Mouse (Mus musculus): ENCODE measurements around the gene Ccdc152.
A peak's percentile ranks its signal among the peaks of the same experiment; 100 is the strongest.

Ccdc152 gene

DNA sequence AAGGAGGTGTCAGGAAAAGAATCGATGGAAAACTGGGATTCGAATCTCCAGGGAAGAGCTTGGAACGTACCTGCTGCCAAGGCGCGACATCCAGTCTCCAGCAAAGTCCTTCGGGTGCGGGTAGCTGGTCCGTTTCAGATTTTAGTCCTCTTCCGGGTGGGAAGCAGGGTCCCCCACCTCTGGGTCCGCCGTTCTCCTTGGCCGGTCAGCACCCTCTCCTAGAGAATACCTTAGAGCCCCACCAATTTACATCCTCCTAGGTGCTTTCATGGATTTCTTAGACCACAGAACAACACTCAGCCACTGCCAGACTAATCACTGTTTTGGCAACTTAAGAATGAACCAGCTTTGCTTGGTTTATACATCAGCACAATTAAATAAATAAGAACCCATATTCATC lies at the start of gene Ccdc152:
Ccdc152 (minus strand) TSS at position 101 of the 400 bp plus-strand sequence.
- DNase-seq: no peak

DNA sequence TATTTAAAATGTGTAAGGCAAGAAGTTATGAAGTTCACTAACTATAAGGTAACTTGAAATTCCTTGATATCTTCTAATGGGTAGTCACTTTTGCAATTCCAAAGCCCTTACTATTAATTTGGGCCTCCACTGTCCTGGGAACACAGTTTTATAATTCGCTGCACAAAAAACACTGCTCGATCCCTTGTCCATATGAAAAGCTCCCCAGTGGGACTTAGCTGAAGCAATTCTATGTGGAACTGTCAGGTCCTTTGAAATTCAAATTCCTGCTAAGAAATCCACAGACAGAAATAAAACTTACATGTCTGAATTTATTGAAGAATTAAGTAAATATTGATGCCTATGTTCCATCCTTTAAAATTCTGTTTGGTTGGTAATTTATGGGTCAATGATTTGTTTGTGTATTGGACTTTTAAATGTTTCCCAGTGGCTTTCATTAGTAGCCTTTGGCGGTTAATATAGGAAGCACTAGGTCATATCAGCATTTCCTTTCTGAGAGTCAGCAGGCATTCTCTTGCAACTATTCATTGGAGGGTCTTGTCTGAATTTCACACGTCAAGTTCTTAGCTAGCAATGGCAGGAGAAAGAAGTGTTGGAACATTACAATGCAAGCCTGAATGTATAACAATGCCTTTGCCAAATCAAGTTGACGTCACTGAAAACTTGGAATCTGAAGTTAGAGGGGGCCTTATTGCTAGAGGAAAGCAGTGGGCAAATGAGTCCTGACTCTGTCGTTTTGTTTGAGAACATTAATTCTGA lies 46.2 kb upstream of the Ccdc152 start:
- peak; percentile 18 for DNase-seq

DNA sequence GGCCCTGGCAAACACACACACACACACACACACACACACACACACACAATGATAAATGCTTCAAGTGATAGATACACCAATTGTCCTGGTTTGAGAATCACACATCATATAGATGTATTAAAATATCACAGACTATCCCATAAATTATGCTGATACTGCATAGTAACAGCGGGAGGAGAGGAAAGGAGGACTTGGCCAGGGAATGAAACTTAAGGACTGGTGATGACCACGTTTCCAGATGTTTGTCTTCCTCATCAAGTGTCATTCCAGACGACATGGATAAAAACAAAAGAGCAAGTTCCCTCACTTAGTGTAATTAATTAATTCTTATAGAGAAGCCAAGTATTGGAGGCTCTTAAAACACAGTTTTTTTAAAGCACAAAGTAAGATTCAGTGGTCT lies 43.4 kb upstream of the Ccdc152 start:
- DNase-seq: peak; percentile 3

DNA sequence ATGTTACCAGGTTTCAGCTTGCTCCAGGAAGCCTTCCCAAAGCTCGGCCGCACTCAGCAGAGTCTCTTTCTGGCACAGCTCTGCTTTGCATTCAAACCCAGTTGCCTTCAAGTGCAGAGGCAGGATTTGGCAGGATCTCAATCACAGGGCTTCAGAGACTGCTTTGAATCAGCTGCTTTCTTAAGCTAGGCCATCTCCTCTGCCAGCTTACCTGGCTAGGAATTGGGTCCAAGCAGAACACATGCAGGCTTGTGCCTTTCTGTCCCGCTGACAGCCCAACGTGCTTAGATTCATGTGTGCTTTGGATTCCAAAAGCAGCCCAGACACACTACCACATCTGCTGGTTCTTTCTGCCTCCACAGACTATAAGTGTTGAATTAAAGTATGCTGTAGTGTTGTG lies 41.2 kb upstream of the Ccdc152 start:
- no peak for DNase-seq

DNA sequence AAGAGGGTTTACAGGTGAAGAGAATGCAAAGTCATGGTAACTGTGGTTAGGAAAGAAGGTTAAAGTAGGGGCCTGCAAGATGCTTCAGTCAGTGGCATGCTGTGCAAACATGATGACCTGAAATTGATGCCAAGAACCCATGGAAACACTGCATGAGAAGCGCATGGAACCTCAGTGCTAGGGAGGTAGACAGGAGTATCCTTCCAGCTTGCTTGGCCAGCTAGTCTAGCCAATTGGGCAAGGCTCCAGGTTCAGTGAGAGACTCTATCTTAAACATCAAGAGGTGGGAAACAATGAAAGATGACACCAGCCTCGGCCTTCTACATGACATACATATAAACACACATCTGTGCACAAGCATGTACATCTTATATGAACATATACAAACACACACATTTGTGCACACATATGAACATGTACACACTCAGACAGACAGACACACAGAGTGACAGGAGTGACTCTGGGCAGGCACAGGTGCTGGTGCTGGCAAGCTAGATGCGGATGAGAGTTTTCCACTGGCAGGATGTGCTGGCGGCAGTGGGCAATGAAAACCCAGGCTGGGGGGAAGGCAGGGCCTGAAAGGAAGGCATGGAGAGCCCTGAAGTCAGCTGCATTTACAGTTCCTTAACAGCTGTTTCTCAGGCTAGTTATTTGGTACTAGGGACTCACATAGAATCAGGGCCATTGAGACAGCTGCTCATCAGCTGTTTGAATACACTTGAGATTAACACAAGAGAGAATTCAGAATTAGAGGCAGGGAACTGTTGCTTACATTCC lies 38.7 kb upstream of the Ccdc152 start:
- DNase-seq: no peak

DNA sequence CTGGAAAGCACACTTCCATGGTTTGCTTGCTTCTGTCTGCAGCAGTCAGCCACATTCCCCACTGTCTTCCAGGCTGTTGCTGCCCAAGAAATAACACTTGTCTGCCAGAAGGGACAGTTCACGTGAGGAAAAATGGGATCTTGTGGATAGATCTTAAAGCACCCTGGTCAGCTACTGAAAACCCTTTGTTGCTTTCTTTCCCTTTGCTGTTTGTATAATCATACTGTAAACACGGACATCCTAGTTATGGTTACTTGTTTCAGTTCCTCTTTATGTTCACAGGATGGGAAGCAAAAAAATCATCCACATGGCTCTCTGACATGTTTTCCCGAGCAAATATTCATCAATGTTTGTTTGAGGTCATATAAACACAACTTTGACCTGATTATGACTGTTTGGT lies 36.5 kb upstream of the Ccdc152 start:
- DNase-seq: no peak

DNA sequence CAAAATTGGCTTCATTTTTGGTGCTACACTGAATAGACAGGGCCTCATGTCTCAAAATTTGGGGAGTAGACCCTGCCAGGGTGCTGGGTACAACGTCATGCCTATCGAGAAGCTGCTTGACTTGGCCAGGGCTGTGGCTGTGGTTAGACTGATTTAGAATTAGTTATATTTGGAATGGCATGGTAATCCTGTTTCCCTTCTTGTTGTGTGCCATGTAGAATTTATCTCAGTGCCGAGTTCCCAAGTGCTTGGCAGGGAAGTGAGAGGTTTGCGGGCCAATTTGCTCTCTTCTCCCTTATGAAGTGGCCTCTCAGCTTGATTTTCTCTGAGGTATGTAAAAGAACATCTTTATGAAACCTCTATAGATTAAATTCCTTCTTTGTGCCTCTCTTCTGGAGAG lies 29.2 kb upstream of the Ccdc152 start:
- DNase-seq: peak; percentile 94

DNA sequence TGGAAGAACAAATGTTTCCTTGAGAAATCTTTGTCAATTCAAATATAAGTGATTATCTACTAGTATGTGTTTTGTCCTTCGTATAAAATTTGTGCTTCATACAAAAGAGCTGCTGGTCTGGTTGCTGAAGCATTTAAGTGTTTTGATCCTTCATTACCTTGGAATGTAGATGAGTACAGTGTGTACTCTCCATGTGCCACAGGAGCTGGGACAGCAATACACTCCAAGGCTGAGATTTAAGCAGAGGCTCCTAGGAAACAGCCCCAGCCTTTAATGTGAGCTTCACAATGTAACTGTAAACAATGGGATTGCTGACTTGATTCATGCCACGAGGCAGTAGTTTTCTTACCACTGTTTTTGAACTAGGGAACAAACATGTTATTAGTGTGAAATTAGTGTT lies 28.5 kb upstream of the Ccdc152 start:
- DNase-seq: no peak

DNA sequence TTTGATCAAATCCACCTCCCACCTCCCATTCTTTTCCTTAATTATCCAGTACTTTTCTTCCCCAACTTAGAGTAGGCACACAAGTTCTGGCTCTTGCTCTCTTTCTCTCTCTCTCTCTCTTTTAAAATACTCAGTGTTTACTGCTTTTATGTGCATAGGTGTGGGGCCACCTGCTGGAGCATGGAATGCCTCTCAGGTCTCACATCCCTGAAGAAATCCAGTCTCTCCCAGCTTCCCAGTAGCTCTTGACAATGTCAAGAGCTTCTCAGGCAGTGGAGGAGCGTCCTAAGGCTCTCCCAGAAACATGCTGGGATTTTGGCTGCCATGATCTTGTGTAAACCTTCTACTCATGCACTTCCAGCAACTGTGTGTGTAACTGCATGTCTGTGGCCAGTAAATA lies 27.0 kb upstream of the Ccdc152 start:
- DNase-seq: no peak

DNA sequence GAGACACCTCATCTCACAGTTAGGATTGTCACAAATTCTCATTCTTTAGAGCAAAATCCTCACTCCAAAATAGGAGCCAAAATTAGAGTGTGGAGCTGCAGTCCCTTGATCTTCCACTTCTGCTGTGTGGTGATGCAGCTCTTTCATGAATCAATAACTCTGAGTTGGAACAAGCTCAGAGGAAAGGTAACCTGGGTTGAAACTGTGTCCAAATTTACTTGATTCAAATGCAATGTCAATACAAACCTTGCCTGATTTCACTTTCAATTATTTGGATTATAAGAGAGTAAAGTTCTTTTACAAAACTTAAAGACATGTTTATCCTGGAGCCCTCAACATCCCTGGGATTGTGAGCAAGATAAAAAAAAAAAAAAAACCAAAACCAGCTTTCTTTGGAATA lies 19.7 kb upstream of the Ccdc152 start:
- no peak for DNase-seq

DNA sequence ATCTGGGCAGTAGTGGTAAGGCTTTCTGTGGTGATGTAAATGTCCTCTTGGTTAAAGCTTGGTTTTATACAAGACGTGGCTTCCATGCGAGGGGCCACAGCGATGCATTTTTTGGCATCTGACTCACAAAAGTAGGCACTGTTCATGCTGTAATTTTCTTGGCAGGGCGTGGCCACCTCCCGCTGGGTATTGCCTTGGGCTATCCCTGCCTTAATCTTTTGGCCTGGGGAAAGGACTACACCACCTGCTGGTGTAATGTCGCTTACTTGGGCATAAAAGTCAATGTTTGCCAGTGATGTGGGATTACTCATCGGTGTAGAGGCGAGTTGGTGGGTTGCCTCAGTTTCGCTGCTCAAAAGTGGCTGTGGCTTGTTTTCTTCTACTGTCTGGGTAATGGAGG lies 16.6 kb upstream of the Ccdc152 start:
- no peak for DNase-seq

DNA sequence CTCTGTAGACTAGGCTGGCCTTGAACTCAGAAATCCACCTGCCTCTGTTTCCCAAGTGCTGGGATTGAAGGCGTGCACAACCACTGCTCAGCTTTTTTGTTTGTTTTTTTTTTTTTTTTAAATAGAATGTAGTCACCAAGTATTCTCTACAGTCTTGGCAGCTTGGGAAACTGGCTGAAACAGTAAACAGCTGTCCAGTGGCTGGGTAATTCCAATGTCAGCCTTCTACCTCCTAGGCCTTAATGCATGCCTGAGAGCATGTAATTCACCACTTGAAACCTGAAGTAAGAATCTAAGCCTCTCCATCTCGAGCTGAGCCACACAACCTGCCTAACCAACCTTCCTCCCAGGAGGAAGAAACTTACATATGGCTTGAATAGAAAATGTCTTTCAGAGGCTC lies 13.3 kb upstream of the Ccdc152 start:
- DNase-seq: no peak

DNA sequence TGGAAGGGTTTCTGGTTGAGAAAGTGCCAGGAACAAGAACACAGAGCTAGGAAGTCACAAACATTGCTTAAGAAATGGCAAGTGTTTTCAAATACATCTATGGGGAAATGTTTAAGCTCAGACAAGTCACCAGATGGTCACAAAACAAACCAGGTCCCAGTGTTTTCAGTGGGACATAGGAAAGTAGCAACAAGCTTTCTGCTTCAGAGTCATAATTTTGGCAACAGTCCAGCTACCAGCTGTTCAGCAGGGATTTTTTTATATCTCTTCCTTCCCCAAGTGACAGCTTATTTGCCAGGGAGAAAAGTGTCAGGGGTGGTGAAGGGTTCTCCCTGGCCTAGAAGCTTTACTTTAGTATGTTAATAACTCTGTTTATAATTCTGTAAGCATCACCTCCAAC lies 9.6 kb upstream of the Ccdc152 start:
- peak; percentile 87 for DNase-seq

DNA sequence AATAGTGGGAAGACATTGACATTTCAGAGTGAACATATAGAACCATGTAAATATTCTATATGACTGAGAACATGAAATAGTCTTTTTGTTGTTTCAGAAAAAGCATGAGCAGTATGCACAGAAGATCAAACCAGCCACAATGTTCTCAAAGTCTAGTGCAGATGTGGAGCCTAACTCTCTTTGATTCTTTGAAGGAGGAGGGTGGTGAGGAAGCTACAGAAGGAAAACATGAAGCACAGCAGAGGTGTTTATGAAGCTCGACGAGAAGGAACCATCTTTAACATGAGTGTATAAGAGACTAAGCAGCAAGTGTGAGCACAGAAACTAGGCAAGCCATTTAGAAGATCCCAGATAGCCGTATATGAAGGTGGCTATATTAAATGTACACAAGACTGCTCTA lies 6.5 kb upstream of the Ccdc152 start:
- DNase-seq: no peak

DNA sequence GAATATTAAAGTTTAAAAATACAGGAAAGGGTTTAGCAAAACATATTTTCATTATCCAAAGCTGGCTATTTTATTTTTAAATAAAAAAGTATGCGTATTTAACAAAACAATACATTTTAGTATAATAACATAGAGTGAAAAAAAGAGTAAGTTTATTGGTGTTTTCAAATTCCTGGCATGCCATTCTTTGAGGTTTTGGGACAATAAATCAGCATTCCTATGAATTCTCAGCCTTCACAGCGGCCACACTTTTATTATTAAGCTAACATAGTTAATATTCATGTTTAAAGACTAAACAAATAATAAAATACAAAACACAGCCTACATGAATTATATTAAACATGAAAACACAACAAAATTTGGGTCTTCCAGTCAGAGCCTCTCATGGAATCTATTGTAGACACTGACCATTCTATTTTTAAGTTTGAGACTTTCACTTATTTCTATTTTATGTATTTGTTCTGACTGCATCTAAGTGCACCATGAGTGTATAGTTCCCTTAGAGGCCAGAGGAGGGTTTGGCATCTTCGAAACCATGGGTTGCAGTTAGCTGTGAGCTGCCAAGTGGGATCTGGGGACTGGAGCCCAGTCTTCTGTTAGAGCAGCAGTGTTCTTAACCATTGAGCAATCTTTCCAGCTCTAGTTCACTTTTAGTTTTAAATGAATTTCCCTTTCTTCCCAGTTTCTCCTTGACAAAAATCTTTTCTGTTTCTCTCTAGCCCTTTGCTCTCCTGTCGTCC lies 2.8 kb downstream of the Ccdc152 start:
- DNase-seq: no peak

DNA sequence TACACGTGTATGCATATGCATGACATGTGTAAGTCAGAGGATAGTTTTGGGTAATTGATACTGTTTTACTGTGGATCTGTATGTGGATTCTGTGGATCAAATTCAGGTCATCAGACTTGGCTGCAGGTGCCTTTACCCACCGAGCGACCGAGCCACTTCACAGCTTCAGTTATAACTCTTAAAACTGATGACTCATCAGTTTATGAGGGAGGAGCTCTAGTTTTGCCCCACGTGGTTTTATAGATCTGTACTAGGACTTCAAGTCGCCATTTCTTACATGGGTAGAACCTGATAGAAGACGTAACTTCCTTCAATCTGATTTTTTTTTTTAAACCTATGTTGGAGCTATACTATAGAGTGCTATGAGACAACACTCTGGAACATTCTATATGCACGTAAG lies 5.7 kb downstream of the Ccdc152 start:
- no peak for DNase-seq

DNA sequence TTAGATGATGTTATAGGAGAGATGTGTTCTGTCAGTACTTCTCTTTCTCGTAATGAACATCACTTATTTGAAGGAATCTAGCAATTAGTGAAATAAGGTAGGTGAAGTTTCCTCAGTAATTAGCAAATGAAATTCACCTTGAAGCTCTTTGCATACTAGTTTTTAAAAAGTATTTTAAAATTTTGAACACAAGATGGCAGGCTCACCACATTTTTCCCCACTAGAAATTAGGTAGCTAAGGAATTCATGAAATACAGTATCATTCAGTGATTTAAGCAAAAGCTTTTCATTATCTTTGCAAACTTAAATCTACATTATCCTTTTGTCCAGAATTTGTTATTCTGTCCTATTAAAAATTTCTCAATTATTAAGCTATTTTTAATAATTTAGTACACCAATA lies 7.3 kb downstream of the Ccdc152 start:
- DNase-seq: no peak

DNA sequence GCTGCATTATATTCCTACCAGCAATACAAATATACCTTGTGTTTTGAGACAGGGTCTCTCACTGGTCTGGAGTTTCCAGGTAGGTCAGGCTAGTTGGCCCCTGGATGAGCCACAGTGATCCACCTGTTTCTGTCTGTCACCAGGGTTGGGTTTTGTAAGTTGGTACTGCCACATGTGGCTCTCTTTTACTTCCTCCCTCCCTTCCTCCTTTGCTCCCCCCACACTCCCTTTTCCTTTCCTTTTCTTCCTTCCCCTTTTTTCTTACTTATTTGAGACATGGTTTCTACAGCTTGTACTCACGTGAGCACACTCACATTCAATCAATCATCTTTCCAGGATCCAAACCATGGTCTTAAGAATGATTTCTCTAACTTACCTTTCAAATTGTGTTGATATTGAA lies 9.8 kb downstream of the Ccdc152 start:
- no peak for DNase-seq

DNA sequence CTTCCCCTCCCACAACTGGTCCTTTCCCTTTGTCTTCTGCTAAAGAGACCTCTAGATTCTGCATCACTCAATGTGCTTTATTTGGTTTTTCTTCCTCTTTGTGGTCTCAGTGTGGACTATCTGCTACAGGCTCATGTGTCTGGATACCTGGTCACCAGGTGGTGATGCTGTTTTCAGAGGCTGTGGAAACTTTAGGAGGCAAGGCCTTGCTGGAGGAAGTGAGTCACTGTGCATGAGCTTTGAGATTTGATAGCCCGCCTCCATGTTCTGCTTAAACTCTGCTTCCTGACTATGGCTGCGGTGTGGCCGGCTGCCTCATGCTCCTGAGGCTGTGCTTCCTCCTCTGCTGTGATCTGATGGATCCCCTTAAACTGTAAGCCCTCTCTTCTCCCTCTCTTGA lies 12.9 kb downstream of the Ccdc152 start:
- DNase-seq: no peak

DNA sequence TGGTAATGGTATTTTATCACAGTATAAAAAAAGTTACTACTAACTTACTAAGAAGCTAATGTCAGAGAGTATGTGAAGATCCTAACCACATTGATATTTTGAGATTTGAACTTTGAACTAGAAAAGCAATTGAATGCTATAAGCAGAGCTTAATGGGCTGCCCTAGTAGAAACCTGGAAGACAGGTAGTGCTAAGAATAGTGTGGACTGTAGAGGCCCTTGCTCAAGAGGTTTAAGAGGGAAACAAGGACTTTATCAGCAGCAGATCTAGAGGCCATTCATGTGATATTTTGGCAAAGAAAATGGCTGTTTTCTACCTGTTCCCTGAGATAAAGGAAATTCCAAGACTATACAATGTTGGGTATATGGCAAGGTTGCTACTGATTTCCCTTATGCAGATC lies 17.3 kb downstream of the Ccdc152 start:
- no peak for DNase-seq

DNA sequence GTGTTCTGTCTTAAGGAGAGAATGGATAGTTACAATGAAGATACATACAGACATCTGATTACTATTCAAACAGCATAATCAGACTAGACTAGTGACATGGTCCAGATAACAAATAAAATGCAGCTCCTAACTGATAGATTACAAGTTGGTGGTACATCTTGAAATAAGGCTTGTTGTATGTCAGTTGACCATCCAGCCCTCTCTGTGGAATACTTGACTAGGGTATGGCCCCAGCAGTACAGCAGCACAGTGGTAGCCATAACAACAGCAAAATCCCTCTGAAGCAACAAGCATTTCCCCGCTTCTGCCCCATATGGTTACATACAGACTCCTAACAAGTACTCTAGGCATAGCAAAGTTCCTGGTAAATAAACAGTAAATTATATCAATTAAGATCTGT lies 21.6 kb downstream of the Ccdc152 start:
- no peak for DNase-seq

DNA sequence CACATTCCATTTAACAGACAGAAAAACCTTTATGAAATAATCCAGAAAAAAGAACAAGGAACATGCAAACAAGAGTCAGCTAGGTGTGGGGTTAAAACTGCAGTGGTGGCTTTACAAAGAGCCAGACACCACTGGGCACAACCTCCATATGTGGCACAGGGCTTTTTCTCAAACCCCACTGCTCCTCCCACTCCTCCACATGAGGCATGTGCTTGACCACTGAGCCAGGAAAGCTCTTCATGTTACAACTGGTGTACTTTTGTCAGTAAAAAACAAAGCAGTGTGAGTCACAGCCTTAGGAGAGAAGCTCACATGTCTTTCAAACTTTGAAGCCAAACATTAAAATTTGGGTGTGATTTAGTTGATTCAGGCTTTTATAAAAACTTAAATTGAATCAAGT lies 22.1 kb downstream of the Ccdc152 start:
- no peak for DNase-seq

DNA sequence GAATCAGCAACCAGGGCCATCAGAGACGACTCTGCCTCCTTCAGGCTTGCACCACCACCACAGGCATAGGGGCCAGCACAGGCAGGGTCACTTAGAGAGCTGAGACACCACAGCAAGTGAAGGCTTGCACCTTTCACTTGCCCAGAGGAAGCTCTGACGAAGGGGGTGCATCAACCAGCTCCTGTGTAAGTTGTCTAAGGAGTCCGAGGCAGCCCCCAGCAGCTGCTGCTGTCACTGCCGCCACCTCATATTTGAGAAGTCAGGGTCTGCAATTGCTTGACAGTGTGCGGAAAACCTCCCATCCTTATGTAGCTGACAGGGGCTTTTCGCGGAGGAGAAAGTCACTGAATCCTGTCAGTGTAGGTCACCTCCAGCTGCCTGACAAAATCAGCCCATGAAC lies 24.1 kb downstream of the Ccdc152 start:
- peak; percentile 90 for DNase-seq

DNA sequence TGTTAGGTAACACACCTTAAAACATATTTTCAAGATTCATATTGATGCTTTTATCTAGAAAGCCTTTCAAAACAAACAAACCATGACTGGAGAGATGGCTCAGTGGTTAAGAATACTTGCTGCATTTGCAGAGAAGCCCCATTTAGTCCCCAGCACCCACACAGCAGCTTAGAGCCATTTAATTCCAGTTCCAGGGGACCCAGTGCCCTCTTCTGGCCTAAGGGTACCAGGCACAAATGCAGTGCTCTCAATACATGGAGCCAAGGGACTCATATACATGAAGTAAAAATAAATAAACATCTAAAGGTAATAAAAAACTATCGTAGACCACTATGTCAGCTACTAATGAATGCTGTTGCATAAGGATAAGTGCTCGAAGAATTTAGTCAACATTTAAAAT lies 25.9 kb downstream of the Ccdc152 start:
- no peak for DNase-seq
